Mouse (Mus musculus) testis, adult 2 months (tissue): ENCODE data around the gene Zfp688.

Source experiments
- CTCF ChIP-seq: fragments of 200-500 bp; IDR thresholded peaks from 2 replicates; pipeline ENCODE4 v1.5.1; 2012; ENCODE audit warnings: low read depth, mild to moderate bottlenecking, inconsistent platforms, low read length, moderate library complexity; ENCODE audit not compliant: control insufficient read depth, insufficient read depth, insufficient replicate concordance
- POLR2A ChIP-seq: fragments of 200-500 bp; IDR thresholded peaks from 2 replicates; pipeline ENCODE4 v1.6.1; 2012; ENCODE audit warnings: low read depth, mild to moderate bottlenecking, inconsistent platforms, low read length, moderate library complexity; ENCODE audit not compliant: control insufficient read depth

DNA sequence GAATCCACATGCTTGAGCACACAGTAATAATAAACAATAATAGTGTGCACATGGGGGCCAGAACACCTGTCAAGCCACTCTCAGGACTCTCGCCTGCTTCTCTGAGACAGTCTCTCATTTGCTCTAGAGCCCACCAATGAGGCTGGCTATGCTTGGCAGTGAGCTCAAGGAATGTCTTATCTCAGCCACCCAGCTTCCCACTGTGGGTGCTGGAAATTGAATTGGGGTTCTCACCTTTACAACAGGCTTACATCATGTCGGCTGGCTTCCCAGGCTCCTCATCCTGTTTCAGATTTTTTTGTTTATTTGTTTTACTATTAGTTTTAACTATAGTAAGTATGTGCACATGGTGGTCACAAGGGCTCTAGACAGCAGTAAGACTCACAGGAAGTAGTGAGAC is 50.7 kb downstream of the Zfp688 start:
- TF ChIP-seq CTCF (no peak), POLR2A (no peak)
